Mouse (Mus musculus) forebrain, embryonic 16.5 days (tissue): ENCODE measurements around the gene Icam1. TPM values are rescaled to one million over a fixed set of nuclear protein-coding genes. Genes with fewer than 3 reads are reported as not detected.

ENCODE experiments used
- microRNA counts: library from miRNA; unstranded; fragments of <30 nt; microRNA quantifications from one replicate; lab custom pipeline; 2016
- microRNA-seq: library from miRNA; unstranded; fragments of <30 nt; microRNA quantifications from one replicate; pipeline ENCODE4, GENCODE M21; 2017
- polyA plus RNA-seq: library from polyadenylated mRNA; unstranded; fragments of >200 nt; fragmentation: Nextera tagmentation; extraction: Ambion mirVana; gene quantifications from 2 replicates; pipeline ENCODE4 v1.2.1, GENCODE M21; 2015

Icam1 gene
- polyA plus RNA-seq, 1 experiment from 2014 or later: 3.3 TPM

MicroRNA genes within 50 kb of the gene (microRNA counts, 519-probe panel; counts per million panel counts)
- 2,894 counts per million, percentile 75 among the panel's probes with 10 or more counts for microRNA mmu-miR-1900 (lab: Ali Mortazavi, UCI)

Small RNA genes lying within 50 kb of the gene (microRNA-seq; reads per million reads assigned to microRNA genes)
- gene Mir1900 (not detected), gene Mir7082 (not detected)

Other genes with a start within 250 kb of the Icam1 start
- gene Col5a3, start 200.9 kb upstream of the Icam1 start, polyA plus RNA-seq: 0.26 and 0.33 TPM in 2 replicates
- gene Rdh8, start 197.5 kb upstream of the Icam1 start, polyA plus RNA-seq: not detected in 2 replicates
- gene A230050P20Rik, start 147.3 kb upstream of the Icam1 start, polyA plus RNA-seq: 4.6 and 8.8 TPM in 2 replicates
- 16.6 and 20.2 TPM in 2 replicates for gene Angptl6, start 136.3 kb upstream of the Icam1 start, polyA plus RNA-seq
- gene Ppan, start 127.8 kb upstream of the Icam1 start, polyA plus RNA-seq: 59.6 and 60.4 TPM in 2 replicates
- 260 and 268 TPM in 2 replicates for gene Eif3g, start 117.4 kb upstream of the Icam1 start, polyA plus RNA-seq
- gene Dnmt1, start 56.1 kb upstream of the Icam1 start, polyA plus RNA-seq: 85.3 and 88.9 TPM in 2 replicates
- gene S1pr2, start 39.2 kb upstream of the Icam1 start, polyA plus RNA-seq: 7.5 and 7.7 TPM in 2 replicates
- 109 and 113 TPM in 2 replicates for gene Mrpl4, start 13.2 kb upstream of the Icam1 start, polyA plus RNA-seq
- not detected in 2 replicates for gene Icam4, start 13.4 kb downstream of the Icam1 start, polyA plus RNA-seq
- 2.3 and 2.4 TPM in 2 replicates for gene Icam5, start 16.1 kb downstream of the Icam1 start, polyA plus RNA-seq
- 0.25 and 1.7 TPM in 2 replicates for gene Zglp1, start 51.1 kb downstream of the Icam1 start, polyA plus RNA-seq
- 1.2 and 1.4 TPM in 2 replicates for gene Gm49373, start 57.1 kb downstream of the Icam1 start, polyA plus RNA-seq
- gene Fdx1l, start 57.6 kb downstream of the Icam1 start, polyA plus RNA-seq: 49.7 and 60.5 TPM in 2 replicates
- gene Gm38431, start 76.0 kb downstream of the Icam1 start, polyA plus RNA-seq: 1.6 and 1.9 TPM in 2 replicates
- 37.4 and 38.8 TPM in 2 replicates for gene Raver1, start 76.0 kb downstream of the Icam1 start, polyA plus RNA-seq
- 10.4 and 13.7 TPM in 2 replicates for gene Tyk2, start 115.3 kb downstream of the Icam1 start, polyA plus RNA-seq
- gene Cdc37, start 134.0 kb downstream of the Icam1 start, polyA plus RNA-seq: 213 and 234 TPM in 2 replicates
- 24.9 and 32.0 TPM in 2 replicates for gene Pde4a, start 149.7 kb downstream of the Icam1 start, polyA plus RNA-seq
- 74.2 and 78.5 TPM in 2 replicates for gene Keap1, start 223.4 kb downstream of the Icam1 start, polyA plus RNA-seq
- 2.6 and 2.8 TPM in 2 replicates for gene S1pr5, start 232.5 kb downstream of the Icam1 start, polyA plus RNA-seq
- 47.6 and 51.8 TPM in 2 replicates for gene Atg4d, start 249.3 kb downstream of the Icam1 start, polyA plus RNA-seq